Mouse (Mus musculus) liver, postnatal 0 days (tissue): ENCODE data around the gene Sctr.

Experiments
- CTCF ChIP-seq: sonication (generic); IDR thresholded peaks from 2 replicates; pipeline ENCODE4 v1.5.1; 2016; ENCODE audit warnings: antibody characterized with exemption, low read depth
- EP300 ChIP-seq: IDR thresholded peaks from 2 replicates; pipeline ENCODE4 v1.6.1; 2016; ENCODE audit warnings: antibody characterized with exemption, low read depth, mild to moderate bottlenecking

DNA sequence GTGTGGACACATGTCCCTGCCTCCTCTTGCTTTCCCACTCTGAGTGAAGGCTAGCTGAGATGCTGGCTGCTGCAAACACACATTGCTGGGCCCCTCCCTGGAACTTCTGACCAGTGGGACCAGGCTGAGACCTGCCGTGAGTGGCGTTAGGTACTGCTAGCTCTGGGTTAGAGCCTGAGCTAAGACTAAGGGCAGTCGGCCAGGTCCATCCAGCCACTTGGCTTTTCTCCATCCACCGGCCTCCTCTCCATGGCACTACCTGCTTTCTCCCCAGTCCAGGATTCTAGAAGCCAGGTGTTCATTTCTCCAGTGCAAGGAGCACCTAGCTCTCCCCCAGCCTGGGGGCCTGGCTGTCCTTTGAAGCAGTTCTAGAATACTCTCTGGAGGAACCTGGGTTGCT is 68.2 kb downstream of the Sctr start:
- TF ChIP-seq EP300 (no peak), CTCF (no peak)
